Mouse (Mus musculus) hindbrain, embryonic 16.5 days (tissue): ENCODE data around the gene Hoxd11. TPM values are rescaled to one million over a fixed set of nuclear protein-coding genes. Genes with fewer than 3 reads are reported as not detected.
A peak's percentile ranks its signal among the peaks of the same experiment; 100 is the strongest.

Experiments
- ATAC-seq: fragments of 200-750 bp; cut with Nextera tagmentation; 2 replicates; pipeline ENCODE4 v1.8.0; 2017; ENCODE audit warnings: moderate TSS enrichment, moderate library complexity
- H3K27ac ChIP-seq: fragments of 300-500 bp; sonication (generic); 2 replicates; pipeline ENCODE4 v1.5.1; 2014; ENCODE audit warnings: low read depth, mild to moderate bottlenecking, control low read depth, low read length, moderate library complexity
- H3K27me3 ChIP-seq: fragments of 300-500 bp; sonication (generic); replicated peaks from 2 replicates; pipeline ENCODE4 v1.6.1; 2014; ENCODE audit warnings: low read length; ENCODE audit not compliant: control insufficient read depth, insufficient read depth
- H3K36me3 ChIP-seq: fragments of 300-500 bp; sonication (generic); 2 replicates; pipeline ENCODE4 v1.6.1; 2014; ENCODE audit warnings: mild to moderate bottlenecking, low read length, moderate library complexity, mixed read lengths; ENCODE audit not compliant: control insufficient read depth, insufficient read depth
- H3K4me1 ChIP-seq: fragments of 300-500 bp; sonication (generic); 2 replicates; pipeline ENCODE4 v1.6.1; 2014; ENCODE audit warnings: low read depth, low read length; ENCODE audit not compliant: control insufficient read depth, insufficient read depth
- H3K4me2 ChIP-seq: fragments of 300-500 bp; sonication (generic); 2 replicates; pipeline ENCODE4 v1.6.1; 2014; ENCODE audit warnings: mild to moderate bottlenecking, low read length, control low read depth, moderate library complexity
- H3K4me3 ChIP-seq: fragments of 300-500 bp; sonication (generic); 2 replicates; pipeline ENCODE4 v1.5.1; 2014; ENCODE audit warnings: mild to moderate bottlenecking, low read length, control low read depth, moderate library complexity
- H3K9ac ChIP-seq: fragments of 300-500 bp; sonication (generic); 2 replicates; pipeline ENCODE4 v1.6.1; 2014; ENCODE audit warnings: low read depth, mild to moderate bottlenecking, control low read depth, low read length, moderate library complexity
- H3K9me3 ChIP-seq: fragments of 300-500 bp; sonication (generic); 2 replicates; pipeline ENCODE4 v1.6.1; 2014; ENCODE audit warnings: mild to moderate bottlenecking, low read length, moderate library complexity; ENCODE audit not compliant: control insufficient read depth
- WGBS: fragments of 180-500 bp; shearing (Covaris S2); extraction: QIAGEN DNeasy Blood & Tissue Kit; methylation state at CpG from one replicate; pipeline ENCODE4 v1.1.7; 2014; 5-methylcytosine and 5-hydroxymethylcytosine counted together
- polyA plus RNA-seq: library from polyadenylated mRNA; unstranded; fragments of >200 nt; fragmentation: Nextera tagmentation; extraction: Ambion mirVana; gene quantifications from 2 replicates; pipeline ENCODE4 v1.2.1, GENCODE M21; 2015

Gene Hoxd11
- polyA plus RNA-seq, 1 experiment from 2014 or later, result not detected

DNA sequence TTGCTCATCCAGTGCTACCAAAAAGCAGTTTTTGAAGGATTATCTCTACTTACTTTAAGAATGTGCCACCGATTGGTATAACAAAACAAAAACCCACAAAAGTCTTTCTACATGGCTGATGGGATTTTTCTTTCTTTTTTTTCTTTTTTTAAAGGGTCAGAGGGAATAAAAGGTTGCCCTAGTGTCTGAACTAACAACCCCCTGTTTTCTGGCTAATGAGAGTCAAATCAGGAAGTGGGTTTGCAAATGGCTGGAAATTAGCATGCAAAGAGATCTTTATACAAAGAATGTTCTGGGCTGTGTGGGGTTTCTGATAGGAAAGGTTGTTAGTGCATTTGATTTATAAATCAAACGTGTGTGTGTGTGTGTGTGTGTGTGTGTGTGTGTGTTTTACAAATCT is 41.0 kb downstream of the Hoxd11 start:
- Histone ChIP-seq H3K36me3 (no peaks in the 10 kb centered on the region), H3K4me1 (peaks cover 2% of the 10 kb centered on the region; the same call in 1 of the 2 replicates), H3K4me2 (no peak overlapping the region), H3K27ac (no peak overlapping the region), H3K9me3 (no peaks in the 10 kb centered on the region), H3K4me3 (no peak overlapping the region), H3K27me3 (peaks cover 67% of the 10 kb centered on the region), H3K9ac (no peak overlapping the region)
- WGBS, result 18% methylated on average over 2 of the region's 2 CpGs
- ATAC-seq, result no peak

- no peak for ATAC-seq
- H3K9me3 ChIP-seq, result no peaks in the 10 kb centered on the region
- no peak overlapping the region for H3K27ac ChIP-seq
- H3K4me2 ChIP-seq, result no peak overlapping the region
- no peak overlapping the region for H3K9ac ChIP-seq
- H3K27me3 ChIP-seq, result peaks cover 62% of the 10 kb centered on the region
- H3K4me3 ChIP-seq, result no peak overlapping the region
- no peaks in the 10 kb centered on the region for H3K36me3 ChIP-seq
- H3K4me1 ChIP-seq, result peaks cover 2% of the 10 kb centered on the region; the same call in 1 of the 2 replicates
- WGBS, result 19% methylated on average over 5 of the region's 5 CpGs
These were observed 41.7 kb downstream of the Hoxd11 start for GRCm38 (mm10) chr2:74720955-74721491.

DNA sequence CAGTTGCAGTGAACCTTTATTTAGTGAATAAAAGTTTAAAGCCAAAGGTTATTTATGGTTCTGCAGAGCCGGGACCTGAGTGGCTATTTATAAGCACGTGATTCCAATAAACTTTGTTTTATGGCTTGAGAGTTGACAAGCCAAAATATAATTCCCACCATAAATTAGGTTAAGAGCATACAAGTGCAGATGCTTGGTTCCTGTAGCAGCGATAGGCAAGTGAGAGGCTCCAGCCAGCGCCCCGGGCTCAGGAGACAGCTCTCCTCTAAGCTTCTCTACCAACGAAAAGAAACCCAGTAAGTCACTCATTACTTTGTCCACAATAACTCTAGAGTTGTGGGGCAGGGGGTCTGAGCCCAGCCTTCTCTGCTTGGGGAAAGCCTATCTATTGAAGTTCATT is 42.5 kb downstream of the Hoxd11 start:
- no peak for ATAC-seq
- no peaks in the 10 kb centered on the region for H3K9me3 ChIP-seq
- H3K9ac ChIP-seq, result no peak overlapping the region
- no peak overlapping the region for H3K4me3 ChIP-seq
- H3K4me1 ChIP-seq, result peaks cover 2% of the 10 kb centered on the region
- H3K27ac ChIP-seq, result no peak overlapping the region
- WGBS, result 12% methylated on average over 6 of the region's 6 CpGs
- H3K4me2 ChIP-seq, result no peak overlapping the region; the same call in 1 of the 2 replicates
- peaks cover 60% of the 10 kb centered on the region for H3K27me3 ChIP-seq
- no peaks in the 10 kb centered on the region for H3K36me3 ChIP-seq

DNA sequence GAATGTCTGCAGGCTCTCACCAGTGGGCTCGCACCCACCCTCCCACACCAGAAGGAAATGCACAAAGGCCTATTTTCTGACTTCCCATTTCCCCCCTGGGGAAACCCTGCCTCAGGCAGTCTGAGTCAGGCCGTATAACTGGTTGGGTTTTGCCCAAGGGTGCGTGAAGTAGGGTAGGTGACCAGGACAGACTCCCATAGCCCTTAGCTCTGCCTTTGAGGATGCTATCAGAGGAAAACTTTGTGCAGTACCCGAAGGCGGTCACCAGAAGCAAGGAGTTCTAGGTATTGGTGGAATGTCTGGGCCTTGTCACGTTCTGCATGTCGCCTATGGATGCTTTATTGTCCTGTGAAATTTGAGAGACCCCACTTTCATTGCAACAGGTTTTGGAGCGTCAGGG is 43.6 kb downstream of the Hoxd11 start:
- Histone ChIP-seq H3K4me1 (peaks cover 2% of the 10 kb centered on the region), H3K4me2 (peak overlapping the region; percentile 25), H3K9ac (0 out of 2 replicates have a peak overlapping the region, but pooled peaks have one; percentile 7), H3K36me3 (no peaks in the 10 kb centered on the region), H3K9me3 (no peaks in the 10 kb centered on the region), H3K27me3 (peaks cover 58% of the 10 kb centered on the region), H3K4me3 (0 out of 2 replicates have a peak overlapping the region, but pooled peaks have one; percentile 6), H3K27ac (no peak overlapping the region)
- no peak for ATAC-seq
- 8% methylated on average over 8 of the region's 8 CpGs for WGBS

DNA sequence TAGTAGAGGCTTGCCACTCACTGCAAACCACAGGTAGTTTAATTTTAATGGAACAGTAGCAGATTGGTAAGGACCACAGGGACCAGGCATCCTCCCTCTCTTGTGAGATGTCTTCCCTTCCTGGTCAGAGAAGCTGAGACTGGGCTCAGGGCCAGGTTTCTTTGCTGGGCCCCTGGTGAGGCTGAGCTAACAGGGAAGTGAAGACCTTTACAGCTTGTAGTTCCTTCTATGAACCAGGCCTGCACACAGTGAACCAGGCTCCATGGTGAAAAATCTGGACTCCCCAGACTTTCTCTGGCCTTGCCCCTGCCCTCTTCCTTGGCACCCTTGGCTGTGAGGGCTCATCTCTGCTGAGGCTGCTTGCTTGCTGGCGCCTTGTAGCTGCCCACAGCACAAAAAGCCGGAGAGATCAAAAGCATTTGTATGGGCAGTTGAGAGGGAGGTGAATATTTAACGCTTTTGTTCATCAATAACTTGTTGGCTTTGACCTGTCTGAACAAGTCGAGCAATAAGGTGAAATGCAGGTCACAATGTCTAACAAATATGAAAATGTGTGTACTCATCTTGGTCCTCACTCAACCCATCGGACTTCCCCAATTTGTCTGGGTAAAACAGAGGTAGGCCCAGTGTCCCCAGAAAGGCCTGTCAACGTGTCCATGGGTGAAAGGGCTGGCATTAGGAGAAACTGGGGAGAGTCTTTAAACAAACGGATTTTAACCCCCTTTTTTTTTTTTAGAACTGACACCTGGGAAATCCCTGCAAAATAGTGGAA is 45.1 kb downstream of the Hoxd11 start:
- H3K9ac ChIP-seq, result no peak overlapping the region
- no peaks in the 10 kb centered on the region for H3K36me3 ChIP-seq
- no peak for ATAC-seq
- H3K27me3 ChIP-seq, result peaks cover 58% of the 10 kb centered on the region
- no peak overlapping the region for H3K4me3 ChIP-seq
- WGBS, result 18% methylated on average over 7 of the region's 7 CpGs
- H3K27ac ChIP-seq, result no peak overlapping the region
- H3K4me1 ChIP-seq, result peaks cover 2% of the 10 kb centered on the region
- H3K9me3 ChIP-seq, result no peaks in the 10 kb centered on the region
- no peak overlapping the region for H3K4me2 ChIP-seq

- Histone ChIP-seq H3K27ac (no peak overlapping the region), H3K4me3 (peak overlapping the region; percentile 9; the same call in 1 of the 2 replicates), H3K9ac (no peak overlapping the region), H3K36me3 (no peaks in the 10 kb centered on the region), H3K4me2 (peak overlapping the region; percentile 35), H3K4me1 (peaks cover 2% of the 10 kb centered on the region), H3K27me3 (peaks cover 52% of the 10 kb centered on the region), H3K9me3 (no peaks in the 10 kb centered on the region)
- no peak for ATAC-seq
- 10% methylated on average over 17 of the region's 17 CpGs for WGBS
These were observed 45.8 kb downstream of the Hoxd11 start for GRCm38 (mm10) chr2:74725171-74725570.

GRCm38 (mm10) chr2:74726551-74726950 is 47.2 kb downstream of the Hoxd11 start, which contains the start of gene Gm28230:
Gm28230 (plus strand) TSS chr2:74726728.
- WGBS, result 6% methylated on average over 5 of the region's 5 CpGs
- Histone ChIP-seq H3K27me3 (peaks cover 49% of the 10 kb centered on the region), H3K4me2 (peak within 1 kb of the TSS; percentile 50)

GRCm38 (mm10) chr2:74726973-74727639 is 47.7 kb downstream of the Hoxd11 start:
- 1% methylated on average over 39 of the region's 43 CpGs for WGBS
- H3K27me3 ChIP-seq, result peaks cover 47% of the 10 kb centered on the region
- H3K27ac ChIP-seq, result peak overlapping the region; percentile 81
- peaks cover 2% of the 10 kb centered on the region for H3K4me1 ChIP-seq
- no peaks in the 10 kb centered on the region for H3K36me3 ChIP-seq
- H3K4me2 ChIP-seq, result peak overlapping the region; percentile 50
- peak overlapping the region; percentile 49 for H3K4me3 ChIP-seq
- peak; percentile 57; the same call in 1 of the 2 replicates for ATAC-seq
- no peaks in the 10 kb centered on the region for H3K9me3 ChIP-seq
- peak overlapping the region; percentile 53 for H3K9ac ChIP-seq

More at GRCm38 (mm10) chr2:74726551-74726950, 47.2 kb downstream of the Hoxd11 start, which contains the start of gene Gm28230:
- peak within 1 kb of the TSS; percentile 53 for H3K9ac ChIP-seq
- peak within 1 kb of the TSS; percentile 81 for H3K27ac ChIP-seq
- peak within 1 kb of the TSS; percentile 49 for H3K4me3 ChIP-seq
- ATAC-seq, result peak; percentile 59; the same call in 1 of the 2 replicates
- H3K4me1 ChIP-seq, result peaks cover 2% of the 10 kb centered on the region
- no peaks in the 10 kb centered on the region for H3K9me3 ChIP-seq
- no peaks in the 10 kb centered on the region for H3K36me3 ChIP-seq
